Mouse (Mus musculus) testis, postnatal 14 days (tissue): Measurements from ENCODE around the gene Mt2.

Source experiments
- DNase-seq: peaks from one replicate; pipeline ENCODE4 v3.0.0; 2021; ENCODE audit warnings: low spot score

Mt2 gene

GRCm38 (mm10) chr8:94172809-94173732, 607 bp downstream of the Mt2 start:
- no peak for DNase-seq

- no peak for DNase-seq
Observed at GRCm38 (mm10) chr8:94173848-94174403, 1.5 kb downstream of the Mt2 start.

GRCm38 (mm10) chr8:94174619-94175213, 2.3 kb downstream of the Mt2 start:
- no peak for DNase-seq

- no peak for DNase-seq
Observed at GRCm38 (mm10) chr8:94177716-94178390, 5.4 kb downstream of the Mt2 start.

GRCm38 (mm10) chr8:94178857-94179712, 6.6 kb downstream of the Mt2 start, which contains the start of gene Mt1:
Mt1 (plus strand) TSS chr8:94179082.
- DNase-seq, result peak; percentile 92

- DNase-seq, result no peak
Observed at GRCm38 (mm10) chr8:94179713-94180560, 7.5 kb downstream of the Mt2 start.

GRCm38 (mm10) chr8:94180561-94180908, 8.1 kb downstream of the Mt2 start:
- no peak for DNase-seq

- no peak for DNase-seq
Observed at GRCm38 (mm10) chr8:94182055-94182929, 9.8 kb downstream of the Mt2 start.

GRCm38 (mm10) chr8:94183117-94183516, 10.7 kb downstream of the Mt2 start:
- DNase-seq, result peak; percentile 90

- DNase-seq, result peak; percentile 60
Observed at GRCm38 (mm10) chr8:94184357-94184843, 11.9 kb downstream of the Mt2 start.

- DNase-seq, result no peak
Observed at GRCm38 (mm10) chr8:94185791-94186190, 13.3 kb downstream of the Mt2 start.

- peak; percentile 85 for DNase-seq
Observed at GRCm38 (mm10) chr8:94186542-94186941, 14.1 kb downstream of the Mt2 start.

GRCm38 (mm10) chr8:94187290-94188002, 15.0 kb downstream of the Mt2 start:
- DNase-seq, result no peak

- peak; percentile 64 for DNase-seq
Observed at GRCm38 (mm10) chr8:94189275-94190031, 17.0 kb downstream of the Mt2 start.

GRCm38 (mm10) chr8:94191101-94191691, 18.7 kb downstream of the Mt2 start:
- DNase-seq, result peak; percentile 67

- DNase-seq, result no peak
Observed at GRCm38 (mm10) chr8:94192926-94193325, 20.5 kb downstream of the Mt2 start.

- no peak for DNase-seq
Observed at GRCm38 (mm10) chr8:94194591-94195223, 22.2 kb downstream of the Mt2 start.
